Mouse (Mus musculus) monocyte, adult 2 months (primary cell): Measurements from ENCODE around the gene Cib2.

Experiments
- DNase-seq, 2 experiments: peaks; one replicate each; pipeline ENCODE4 v3.0.0; 2022; ENCODE audit warnings: low spot score in 2 of 2, low read depth in 1 of 2

Cib2 gene

DNA sequence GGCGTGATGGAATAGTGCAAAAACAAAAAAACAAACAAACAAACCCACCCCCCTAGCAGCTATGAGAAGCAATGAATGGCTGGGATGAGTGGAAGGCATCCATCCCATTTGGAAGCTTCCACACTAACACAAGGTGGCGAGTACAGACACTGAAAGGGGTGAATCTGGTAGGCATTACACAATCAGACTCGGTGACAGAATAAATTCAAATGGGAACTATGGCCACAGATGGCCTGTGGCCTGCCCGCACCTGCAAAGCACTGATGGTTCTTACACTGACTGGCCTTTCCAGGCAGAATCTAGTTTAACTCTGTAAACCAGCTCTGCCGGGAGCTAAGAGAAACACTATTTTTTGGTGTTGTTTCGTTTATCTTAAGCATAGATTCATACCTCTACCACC is 60.7 kb downstream of the Cib2 start:
- no peak for DNase-seq
